Mouse (Mus musculus) cerebellum, postnatal 4 days (tissue): ENCODE measurements around the gene Dmgdh.

Experiments used
- DNase-seq, 2 experiments: peaks; one replicate each; pipeline ENCODE4 v3.0.0; 2022; ENCODE audit warnings: low spot score in 2 of 2, mixed read lengths in 1 of 2

Gene Dmgdh

DNA sequence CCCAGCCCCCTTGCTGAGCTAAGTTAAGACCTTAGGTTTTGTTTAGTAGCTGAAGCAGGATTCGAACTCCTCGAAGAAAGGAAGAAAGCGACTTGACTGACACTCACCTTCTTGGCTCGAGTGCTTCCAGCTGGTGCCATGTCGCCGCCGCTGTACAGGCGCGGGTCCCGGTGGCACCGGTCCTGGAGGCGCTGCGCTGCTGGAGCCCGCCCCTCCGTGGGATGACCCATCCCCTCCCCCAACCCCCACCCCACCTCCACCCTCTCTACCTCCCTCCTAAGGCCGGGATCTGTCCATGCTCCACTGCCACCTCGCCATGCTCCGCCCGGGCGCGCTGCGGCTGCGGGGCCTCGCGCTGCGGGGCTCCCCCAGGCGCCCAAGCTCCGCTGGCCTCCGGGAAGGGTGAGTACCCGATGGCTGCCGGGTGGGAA, at the start of gene Dmgdh, which contains the start of gene Bhmt2:
TSS of gene Dmgdh (plus strand) at position 303 of the 431 bp plus-strand sequence.
TSS of gene Bhmt2 (minus strand) at position 172 of the 431 bp plus-strand sequence.
- DNase-seq, result no peak

DNA sequence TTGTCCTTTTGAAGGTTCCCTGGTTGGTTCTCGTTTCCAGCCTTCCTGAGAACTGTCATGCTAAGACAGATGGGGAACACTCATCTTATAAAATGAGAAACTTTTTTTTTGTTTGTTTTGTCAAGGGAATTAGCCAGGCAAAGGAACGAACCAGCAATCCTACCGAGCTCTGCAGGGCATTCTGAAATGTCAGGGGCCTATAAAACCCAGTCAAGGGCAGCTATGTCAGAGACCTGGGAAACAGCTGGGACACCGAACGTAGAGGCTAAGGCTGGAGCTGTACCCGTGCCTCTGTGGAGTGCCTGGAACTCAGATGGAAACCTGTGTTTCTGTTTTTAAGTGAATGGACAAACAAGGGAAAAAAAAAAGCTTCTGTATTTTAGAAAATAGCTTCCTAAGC, 45.4 kb upstream of the Dmgdh start:
- no peak for DNase-seq

DNA sequence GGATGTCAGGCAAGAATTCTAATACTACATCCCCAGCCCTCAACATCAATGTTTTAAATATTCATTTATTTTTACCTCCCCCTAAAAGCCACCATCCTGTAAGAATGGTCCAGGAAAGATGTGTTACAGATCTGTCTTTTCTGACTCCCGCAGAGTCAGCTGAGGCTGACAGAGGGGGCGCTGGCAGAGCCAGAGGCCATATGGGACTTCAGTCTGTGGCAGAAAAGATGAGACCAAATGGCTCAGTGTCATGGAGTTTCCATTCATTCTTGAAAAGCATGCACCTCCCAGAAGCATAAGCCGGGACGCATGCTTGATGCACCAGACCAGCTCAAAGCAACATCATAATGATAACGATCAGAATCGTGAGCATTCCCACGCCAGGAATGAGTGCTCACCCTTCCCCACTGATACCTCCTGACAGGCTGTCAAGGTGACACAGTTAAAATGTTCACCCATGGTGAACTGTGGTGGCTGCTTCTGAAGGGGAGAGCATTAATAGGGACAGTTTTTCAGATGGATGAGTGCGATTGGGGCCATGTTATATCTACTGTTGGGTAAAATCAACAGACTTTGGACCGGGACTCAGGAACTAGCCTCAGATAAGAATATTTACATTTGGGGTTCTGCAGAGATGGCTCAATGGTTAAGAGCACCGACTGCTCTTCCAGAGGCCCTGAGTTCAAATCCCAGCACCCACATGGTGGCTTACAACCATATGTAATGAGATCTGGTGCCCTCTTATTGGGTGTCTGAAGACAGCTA, 43.1 kb upstream of the Dmgdh start:
- DNase-seq, result peak in 1 of 2 experiments; percentile 33

DNA sequence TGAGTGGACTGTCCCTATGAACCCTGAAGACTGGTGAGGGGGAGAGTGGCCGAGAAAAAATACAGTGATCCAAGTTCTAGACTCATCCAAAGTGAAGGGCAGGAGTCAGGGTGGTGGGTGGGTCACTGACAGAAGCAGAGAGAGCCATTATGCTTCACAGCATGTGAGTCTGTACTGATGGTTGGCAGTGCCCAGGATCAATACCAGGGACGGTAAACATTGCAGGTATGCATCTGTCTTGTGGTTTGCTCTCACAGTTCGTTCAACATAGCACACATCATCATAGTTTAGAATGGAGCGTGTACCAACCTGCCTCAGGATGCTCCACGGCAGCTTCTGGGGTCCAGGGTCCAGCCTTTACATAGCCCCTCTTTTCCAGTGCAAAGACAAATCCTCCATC, 41.3 kb upstream of the Dmgdh start:
- no peak for DNase-seq

DNA sequence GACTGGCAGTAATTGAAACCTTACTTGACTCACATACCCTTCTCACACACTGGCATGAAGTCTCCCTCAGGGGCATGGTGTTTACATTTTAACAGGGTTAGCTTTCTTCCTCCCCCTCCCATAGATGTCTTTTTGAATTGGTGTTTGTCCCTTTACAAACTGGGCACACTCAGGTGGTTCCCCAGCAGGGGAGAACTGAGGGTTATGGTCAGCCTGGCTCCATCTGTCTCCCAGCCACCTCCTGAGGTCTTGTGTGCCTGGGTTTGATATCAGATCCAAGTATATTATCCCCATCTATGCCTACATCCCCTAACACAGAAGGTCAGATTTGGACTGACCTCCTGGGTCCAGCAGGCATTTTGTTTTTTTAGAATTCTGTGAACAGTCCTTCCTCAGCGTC, 37.7 kb upstream of the Dmgdh start:
- no peak for DNase-seq

DNA sequence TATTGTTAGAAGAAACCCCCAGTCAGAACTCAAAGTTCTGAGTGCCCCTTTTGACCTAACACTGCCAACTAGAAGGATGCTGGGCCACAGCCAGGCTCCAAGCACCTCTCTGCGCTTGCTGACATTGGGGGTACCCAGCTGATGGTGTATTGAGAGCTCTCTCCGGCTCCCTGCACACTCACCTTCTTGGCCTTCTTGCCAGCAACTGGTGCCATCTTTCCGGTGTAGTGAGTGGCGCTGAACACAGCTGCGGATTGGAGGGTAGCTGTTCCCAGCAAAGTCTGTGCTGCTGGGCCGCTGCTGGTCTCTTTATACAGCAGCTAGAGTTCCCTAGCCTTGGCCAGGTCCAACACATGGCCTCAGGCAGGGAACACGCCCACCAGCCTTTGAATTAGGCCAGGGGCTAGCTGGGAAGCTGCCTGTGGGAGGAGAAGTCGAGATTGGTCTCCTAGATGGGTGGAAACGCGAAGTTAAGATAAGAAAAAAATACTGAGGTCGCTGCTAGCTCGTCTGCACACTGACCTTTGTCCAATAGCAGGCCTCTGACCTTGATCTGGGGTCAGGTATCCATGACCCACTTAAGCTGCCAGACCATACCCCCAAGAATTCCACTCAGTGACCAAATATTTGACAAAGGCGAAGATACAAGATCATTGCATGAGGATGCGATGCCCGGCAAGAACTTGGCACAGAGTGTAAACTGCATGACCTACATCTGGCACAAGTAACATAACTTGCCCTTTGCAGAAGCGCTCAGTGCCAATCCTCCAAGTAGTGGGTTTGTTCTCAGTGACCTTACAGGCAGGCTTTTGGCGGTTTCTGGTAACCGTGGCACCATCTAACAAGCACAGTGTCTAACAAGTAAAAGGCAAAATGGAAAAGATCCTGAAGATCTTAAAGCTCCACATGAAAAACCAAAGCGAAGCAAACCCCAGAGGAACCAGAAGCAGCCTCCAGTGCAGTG, 36.7 kb upstream of the Dmgdh start, which contains the start of gene Bhmt:
TSS of gene Bhmt (minus strand) at position 680 of the 964 bp plus-strand sequence.
- no peak for DNase-seq

DNA sequence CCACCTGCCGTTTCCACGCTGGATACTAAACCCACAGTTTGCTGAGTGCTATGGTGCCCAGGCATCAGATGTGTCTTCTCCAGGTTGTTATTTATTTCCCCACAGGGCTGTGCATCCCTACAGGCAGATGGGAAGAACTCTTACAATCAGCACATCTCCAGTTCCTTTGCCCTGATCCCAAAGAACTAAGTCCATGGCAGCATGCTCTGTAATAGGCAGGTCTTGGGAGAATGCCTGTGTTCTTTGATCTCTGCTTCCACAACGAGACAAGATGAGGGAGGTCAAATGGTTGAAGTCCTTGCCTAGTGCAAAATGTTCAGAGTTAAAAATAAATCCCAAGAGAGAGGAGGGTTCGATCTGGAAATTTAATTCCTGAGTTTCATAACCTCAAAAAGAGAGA, 34.6 kb upstream of the Dmgdh start:
- no peak for DNase-seq

DNA sequence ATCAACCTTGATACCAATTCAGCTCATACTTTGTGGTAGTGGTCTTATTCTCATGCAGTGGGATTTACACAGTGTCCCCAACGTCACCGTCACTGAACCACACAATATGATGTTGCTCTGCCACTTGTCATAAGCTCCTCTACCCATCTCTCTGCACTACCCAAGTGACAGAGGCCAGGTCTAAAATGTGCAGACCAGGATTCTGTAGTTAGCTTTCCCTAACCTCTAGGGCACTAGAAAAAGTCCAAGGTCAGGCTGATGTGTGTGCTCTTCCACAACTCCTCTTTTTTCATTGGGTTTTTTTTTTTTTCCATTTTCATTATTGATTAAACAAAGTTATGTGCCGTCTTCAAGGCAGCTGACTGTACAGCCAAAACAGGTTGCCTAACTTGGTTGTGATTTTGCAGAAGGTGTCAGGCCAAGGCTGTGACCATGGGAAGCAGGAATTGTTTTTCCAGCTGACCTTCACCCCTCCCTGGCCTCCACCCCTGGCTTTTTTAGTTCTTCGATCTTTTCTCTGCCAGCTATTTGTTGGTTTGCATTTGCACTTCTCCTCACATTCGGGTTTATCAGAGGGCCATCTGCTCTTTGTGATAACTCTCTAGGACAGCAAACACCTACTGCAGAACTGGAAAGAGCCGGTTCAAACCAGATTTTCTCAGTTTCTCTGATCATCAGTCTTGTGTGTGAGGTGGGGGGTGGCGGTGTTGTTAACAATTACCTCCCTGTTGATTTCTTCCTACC, 25.7 kb upstream of the Dmgdh start:
- no peak for DNase-seq

DNA sequence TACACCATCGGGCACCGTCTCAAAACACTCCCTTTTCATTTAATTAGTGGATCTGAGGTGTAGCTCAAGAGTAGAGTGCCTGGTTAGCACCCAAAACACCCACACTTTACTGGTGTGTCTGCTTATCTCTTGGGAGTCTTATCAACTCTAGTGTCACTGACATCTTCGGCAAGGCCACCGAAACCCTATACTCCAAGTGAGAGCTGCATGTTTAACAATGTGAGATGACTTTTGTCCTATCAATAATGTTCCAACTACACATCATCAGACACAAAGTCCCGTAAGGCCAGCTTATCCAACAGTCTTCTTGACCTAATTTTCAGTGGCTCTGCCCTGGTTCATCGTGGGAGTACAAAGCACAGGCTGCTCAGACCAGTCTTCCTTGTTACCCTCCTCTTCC, 20.9 kb upstream of the Dmgdh start:
- DNase-seq, result no peak

DNA sequence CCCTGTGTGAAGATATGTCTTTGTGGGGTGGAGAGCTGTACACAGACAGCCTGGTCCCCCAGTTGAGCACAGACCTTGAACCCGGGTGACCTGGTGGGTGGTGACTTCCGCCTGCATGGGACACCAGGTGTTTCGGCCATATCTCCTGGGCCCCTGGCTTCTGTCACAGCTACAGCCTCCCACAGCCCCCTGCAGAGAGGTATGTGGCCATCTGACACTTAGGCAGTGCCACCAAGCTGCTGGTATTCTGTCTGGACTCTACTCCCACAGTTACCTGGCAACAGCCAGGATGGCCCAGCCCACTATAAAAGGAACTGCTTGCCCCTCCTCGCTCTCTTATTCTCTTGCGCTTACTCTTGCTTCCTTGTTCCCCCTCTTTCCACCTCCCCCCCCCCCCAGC, 16.3 kb upstream of the Dmgdh start:
- DNase-seq, result no peak

DNA sequence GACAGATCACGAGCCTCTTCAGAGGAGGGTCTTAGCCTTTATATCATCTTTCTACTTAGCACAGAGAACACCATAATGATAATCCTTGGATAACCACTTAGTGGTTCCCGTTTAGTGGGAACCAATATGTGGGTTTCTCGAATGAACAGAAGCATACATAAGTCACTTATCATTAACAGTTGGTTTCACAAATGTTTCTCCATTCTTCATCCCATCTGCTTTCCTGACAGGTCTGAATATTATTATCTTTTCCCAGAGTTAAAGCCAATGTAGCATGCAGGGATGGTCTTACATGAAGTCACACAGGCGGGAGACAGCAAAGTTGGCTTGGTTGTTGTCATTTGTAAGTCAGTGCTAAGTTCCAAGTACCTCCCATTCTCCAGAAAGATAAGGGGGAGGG, 6.6 kb upstream of the Dmgdh start:
- DNase-seq, result no peak

DNA sequence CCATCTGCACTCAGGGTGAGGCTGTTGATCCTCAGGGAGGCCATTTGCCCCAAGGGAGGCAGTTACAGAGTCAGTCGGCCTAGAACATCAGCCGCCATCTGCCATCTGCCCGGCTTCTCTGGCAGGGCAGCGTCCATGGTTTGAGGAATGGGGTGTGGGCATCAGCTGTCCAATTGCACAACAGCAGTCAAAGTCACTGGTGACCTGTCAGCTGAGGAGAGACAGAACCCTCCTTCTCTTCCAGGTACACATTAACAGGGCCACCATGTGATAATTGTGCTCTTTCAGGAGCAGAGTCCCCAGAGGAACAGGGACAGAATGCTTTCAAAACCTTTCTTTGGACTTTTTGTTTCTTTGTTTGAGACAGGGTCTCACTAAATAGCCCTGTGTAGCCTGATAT, 1.9 kb upstream of the Dmgdh start:
- no peak for DNase-seq

DNA sequence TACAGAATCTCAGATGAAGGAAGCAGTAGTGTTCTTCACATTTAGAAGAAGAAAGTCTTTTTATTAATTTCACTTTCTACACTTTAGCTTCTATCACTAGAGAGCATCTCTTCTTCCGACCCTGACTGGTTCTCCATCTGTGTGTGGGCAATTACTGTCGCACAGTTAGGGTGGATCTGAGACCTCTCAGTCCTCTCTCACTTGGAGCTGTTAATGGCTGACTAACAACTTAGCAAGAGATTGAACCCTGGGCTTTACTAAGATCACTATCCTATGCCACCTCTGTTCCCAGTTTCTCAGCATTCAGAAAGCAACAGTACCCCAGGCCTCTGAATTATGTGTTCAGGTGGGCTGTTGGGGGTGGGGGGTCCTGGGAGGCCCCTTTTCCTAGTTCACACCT, 937 bp upstream of the Dmgdh start:
- DNase-seq, result no peak

DNA sequence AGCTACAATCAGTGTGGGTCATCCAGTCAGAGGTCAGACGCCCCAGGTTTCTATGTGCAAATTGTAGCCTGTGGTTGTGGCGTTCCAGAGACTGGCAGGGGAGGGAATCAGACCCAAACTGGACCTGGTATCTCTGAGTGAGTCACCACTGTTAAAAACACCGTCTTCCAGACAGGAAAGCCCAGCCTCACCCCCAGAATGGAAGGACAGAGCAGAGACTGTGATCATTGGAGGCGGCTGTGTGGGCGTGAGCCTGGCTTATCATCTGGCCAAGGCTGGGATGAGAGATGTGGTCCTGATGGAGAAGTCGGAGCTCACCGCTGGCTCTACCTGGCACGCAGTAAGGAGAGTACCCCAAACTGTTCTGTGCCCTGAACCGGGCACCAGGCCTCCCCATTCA, 2.6 kb downstream of the Dmgdh start:
- no peak for DNase-seq

DNA sequence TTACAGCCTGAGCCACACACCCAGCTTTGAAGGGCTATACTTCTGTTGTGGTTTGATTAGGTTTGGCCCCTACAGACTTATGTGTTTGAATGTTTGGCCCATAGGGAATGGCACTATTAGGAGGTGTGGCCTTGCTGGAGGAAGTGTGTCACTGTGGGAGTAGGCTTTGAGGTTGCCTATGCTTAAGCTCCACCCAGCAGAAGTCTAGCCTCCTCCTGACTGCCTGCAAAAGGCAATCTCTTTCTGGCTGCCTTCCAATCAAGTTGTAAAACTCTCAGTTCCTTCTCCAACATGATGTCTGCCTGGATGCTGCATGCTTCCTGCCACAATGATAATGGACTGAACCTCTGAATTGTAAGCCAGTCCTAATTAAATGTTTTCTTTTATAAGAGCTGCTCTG, 9.1 kb downstream of the Dmgdh start:
- DNase-seq, result no peak

DNA sequence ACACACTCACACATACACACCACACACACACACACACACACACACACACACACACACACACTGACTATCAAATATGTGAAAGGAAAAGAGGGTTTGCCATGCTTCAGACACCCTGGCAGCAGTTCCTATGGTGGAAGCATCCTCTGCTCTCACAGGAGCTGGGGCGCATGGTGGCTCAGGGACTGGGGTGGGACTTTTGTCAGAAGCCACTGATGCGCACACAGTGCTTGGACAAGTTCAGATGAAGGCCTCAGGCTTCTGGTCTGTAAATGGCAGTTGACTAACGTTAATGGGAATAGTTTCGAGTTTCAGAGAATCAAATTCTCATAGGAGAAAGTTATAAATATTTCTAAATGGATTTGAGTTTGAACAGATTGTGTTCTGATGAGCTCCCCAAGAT, 11.0 kb downstream of the Dmgdh start:
- DNase-seq, result no peak

DNA sequence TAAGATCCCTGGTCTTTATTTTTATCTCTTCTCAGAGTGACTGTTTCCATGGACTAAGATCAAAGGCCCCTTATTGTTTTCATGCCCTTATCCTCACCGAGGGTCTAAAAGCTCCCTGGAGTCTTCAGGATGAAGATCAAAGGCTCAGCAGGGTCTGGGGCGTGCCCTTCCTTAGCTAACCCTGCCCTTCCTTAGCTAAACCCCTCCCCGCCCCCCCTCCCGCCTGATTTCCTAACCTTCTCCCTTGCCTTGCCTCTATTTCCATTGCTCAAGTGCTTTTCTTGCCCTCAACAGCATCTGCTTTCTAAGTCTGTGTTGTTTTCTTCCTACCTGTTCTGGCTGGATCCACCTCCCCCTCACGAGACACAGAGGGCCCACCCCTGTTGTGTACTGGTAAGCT, 13.1 kb downstream of the Dmgdh start:
- DNase-seq, result no peak

DNA sequence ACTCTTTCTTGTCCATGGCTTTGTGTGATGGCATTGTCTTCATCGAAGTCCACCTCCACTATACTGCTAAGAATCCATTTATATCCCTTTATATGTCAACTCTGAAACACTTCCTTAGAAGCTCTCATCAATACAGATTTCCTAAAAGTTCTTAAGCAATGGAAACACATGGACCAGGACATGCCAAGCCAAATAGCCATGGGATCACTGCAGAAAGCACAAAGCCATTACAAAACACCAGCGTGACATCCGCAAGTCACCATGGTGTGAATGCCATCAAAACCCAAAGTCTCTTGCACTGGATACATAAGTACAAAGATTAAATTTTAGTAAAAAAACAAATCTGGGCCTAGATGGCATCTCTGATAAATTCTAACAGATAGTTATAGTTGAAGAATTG, 15.3 kb downstream of the Dmgdh start:
- no peak for DNase-seq

DNA sequence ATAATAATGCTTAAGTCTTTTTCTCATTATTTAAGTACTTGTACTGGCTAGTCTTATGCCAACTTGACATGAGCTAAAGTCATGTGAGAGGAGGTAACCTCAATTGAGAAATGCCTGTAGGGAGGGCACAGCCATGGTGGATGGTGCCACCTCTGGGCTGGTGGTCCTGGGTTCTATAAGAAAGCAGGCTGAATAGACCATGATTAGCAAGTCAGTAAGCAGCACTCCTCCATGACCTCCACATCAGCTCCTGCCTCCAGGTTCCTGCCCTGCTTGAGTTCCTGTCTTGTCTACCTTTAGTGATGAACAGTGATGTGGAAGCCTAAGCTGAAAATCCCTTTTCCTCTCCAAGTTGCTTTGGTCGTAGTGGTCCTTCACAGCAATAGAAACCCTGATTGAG, 16.6 kb downstream of the Dmgdh start:
- no peak for DNase-seq

DNA sequence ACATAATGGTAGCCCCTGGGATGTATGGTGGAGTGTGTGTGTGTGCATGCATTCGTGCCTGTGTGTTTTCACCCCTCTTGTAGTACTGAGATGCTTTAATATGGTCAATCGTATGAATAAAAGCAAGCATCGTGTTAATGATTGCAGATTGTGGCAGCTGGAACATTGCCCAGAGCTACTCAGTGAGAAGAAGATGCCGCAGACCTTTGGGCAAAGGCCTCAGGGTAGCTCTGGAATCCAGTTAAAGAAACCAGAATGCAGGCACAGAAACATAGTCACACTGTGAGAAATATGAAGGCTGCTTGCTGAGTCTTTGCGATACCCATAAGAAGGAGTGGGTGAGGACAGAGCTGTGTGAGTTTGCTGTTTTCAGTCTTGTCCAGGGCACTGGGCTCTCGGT, 24.6 kb downstream of the Dmgdh start:
- DNase-seq, result no peak

DNA sequence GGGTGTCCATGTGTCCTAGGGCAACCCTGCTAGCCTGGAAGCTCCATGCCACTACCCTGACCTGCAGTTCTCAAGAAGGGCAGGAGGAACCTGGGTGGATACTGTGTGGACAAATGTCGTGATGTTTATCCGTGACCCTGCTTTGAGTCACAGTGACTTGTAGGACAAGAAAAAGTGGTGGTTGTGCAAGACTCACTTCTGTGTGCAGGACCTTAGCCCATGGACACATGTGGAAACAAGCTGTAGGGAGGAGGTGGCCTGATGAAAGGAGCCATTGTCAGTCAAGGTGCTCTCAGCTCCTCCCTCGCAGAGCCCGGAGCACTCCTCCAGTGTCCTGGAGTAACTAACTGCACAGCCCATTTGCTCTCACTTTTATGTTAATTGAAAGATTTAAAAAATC, 31.5 kb downstream of the Dmgdh start:
- DNase-seq, result no peak

DNA sequence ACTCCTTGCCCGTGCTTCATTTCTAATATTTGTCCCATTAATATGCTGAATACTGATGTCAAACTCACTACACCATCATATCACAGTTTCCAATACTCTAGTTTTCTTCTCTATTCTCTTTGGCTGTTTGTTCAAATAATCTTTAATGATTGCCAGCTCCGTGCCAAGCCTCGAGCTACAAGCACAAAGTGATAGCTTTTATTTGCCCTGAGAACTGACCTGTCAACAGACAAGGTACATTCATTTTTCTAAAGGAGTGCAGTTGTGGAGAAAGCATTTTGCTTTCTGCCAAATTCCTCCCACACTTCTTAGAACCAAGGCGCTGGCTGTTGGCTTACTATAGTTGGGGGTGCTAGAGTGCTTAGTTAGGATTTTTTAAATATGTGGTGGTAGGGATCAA, 33.0 kb downstream of the Dmgdh start:
- no peak for DNase-seq
